Mouse (Mus musculus) kidney, postnatal 0 days (tissue): ENCODE results near the gene Sec14l4. TPM values are rescaled to one million over a fixed set of nuclear protein-coding genes. Genes with fewer than 3 reads are reported as not detected.

Experiments used
- ATAC-seq: fragments of 200-750 bp; cut with Nextera tagmentation; replicated peaks from 2 replicates; pipeline ENCODE4 v1.8.0; 2017; ENCODE audit warnings: low read depth, moderate number of reproducible peaks, moderate TSS enrichment, moderate library complexity; ENCODE audit not compliant: low FRiP score
- DNase-seq: peaks from one replicate; pipeline ENCODE4 v3.0.0-alpha.2; 2016; ENCODE audit warnings: low spot score
- H3K27ac ChIP-seq: fragments of 300-500 bp; sonication (generic); 2 replicates; pipeline ENCODE4 v1.5.1; 2014; ENCODE audit warnings: mild to moderate bottlenecking
- H3K27me3 ChIP-seq: fragments of 300-500 bp; sonication (generic); 2 replicates; pipeline ENCODE4 v1.6.1; 2014; ENCODE audit warnings: low read length, mixed read lengths; ENCODE audit not compliant: insufficient read depth
- H3K36me3 ChIP-seq: fragments of 300-500 bp; sonication (generic); 2 replicates; pipeline ENCODE4 v1.6.1; 2014; ENCODE audit warnings: low read length, mixed read lengths; ENCODE audit not compliant: insufficient read depth
- H3K4me1 ChIP-seq: fragments of 300-500 bp; sonication (generic); replicated peaks from 2 replicates; pipeline ENCODE4 v1.6.1; 2014; ENCODE audit warnings: antibody characterized with exemption, low read length, mixed read lengths; ENCODE audit not compliant: insufficient read depth
- H3K4me2 ChIP-seq: fragments of 300-500 bp; sonication (generic); 2 replicates; pipeline ENCODE4 v1.6.1; 2014; ENCODE audit warnings: mild to moderate bottlenecking, low read length, moderate library complexity, mixed read lengths
- H3K4me3 ChIP-seq: fragments of 300-500 bp; sonication (generic); replicated peaks from 2 replicates; pipeline ENCODE4 v1.5.1; 2014; ENCODE audit warnings: low read depth, low read length
- H3K9ac ChIP-seq: fragments of 300-500 bp; sonication (generic); 2 replicates; pipeline ENCODE4 v1.6.1; 2014; ENCODE audit warnings: low read depth, low read length
- H3K9me3 ChIP-seq: fragments of 300-500 bp; sonication (generic); replicated peaks from 2 replicates; pipeline ENCODE4 v1.6.1; 2016; ENCODE audit warnings: low read length, inconsistent platforms, mixed read lengths
- CTCF ChIP-seq: IDR thresholded peaks from 2 replicates; pipeline ENCODE4 v1.5.1; 2016; ENCODE audit warnings: antibody characterized with exemption, low read depth, mild to moderate bottlenecking, moderate library complexity
- WGBS: fragments of 180-500 bp; shearing (Covaris S2); extraction: QIAGEN DNeasy Blood & Tissue Kit; methylation state at CpG from one replicate; pipeline ENCODE4 v1.1.7; 2014; 5-methylcytosine and 5-hydroxymethylcytosine counted together
- polyA plus RNA-seq: library from polyadenylated mRNA; unstranded; fragments of >200 nt; fragmentation: Nextera tagmentation; extraction: Ambion mirVana; gene quantifications from 2 replicates; pipeline ENCODE4 v1.2.1, GENCODE M21; 2015

The Sec14l4 gene
- polyA plus RNA-seq, 1 experiment from 2014 or later: not detected

GRCm38 (mm10) chr11:4095171-4096053, 64.2 kb downstream of the Sec14l4 start, which contains the start of gene Mtfp1:
Gene Mtfp1, minus strand, starts transcription at chr11:4095445.
- no peaks in the 10 kb centered on the region for H3K36me3 ChIP-seq
- peak within 1 kb of the TSS; percentile 46 for H3K4me3 ChIP-seq
- peak within 1 kb of the TSS; percentile 63 for H3K9ac ChIP-seq
- TF ChIP-seq CTCF: no peak
- peak within 1 kb of the TSS; percentile 81 for H3K27ac ChIP-seq
- peak; percentile 84 for DNase-seq
- 0 out of 2 replicates have a peak, but pooled peaks have one; percentile 7 for ATAC-seq
- H3K4me2 ChIP-seq: peak within 1 kb of the TSS; percentile 80
- no peaks in the 10 kb centered on the region for H3K27me3 ChIP-seq
- WGBS: 5% methylated on average over 34 of the region's 34 CpGs
- H3K9me3 ChIP-seq: no peaks in the 10 kb centered on the region
- peaks cover 13% of the 10 kb centered on the region; the same call in 1 of the 2 replicates for H3K4me1 ChIP-seq

- H3K9ac ChIP-seq: peak overlapping the region; percentile 65
- ATAC-seq (peak; percentile 95), DNase-seq (peak; percentile 99)
- peaks cover 13% of the 10 kb centered on the region; the same call in 1 of the 2 replicates for H3K4me1 ChIP-seq
- H3K36me3 ChIP-seq: no peaks in the 10 kb centered on the region
- no peaks in the 10 kb centered on the region for H3K9me3 ChIP-seq
- H3K27ac ChIP-seq: peak overlapping the region; percentile 87
- H3K4me2 ChIP-seq: peak overlapping the region; percentile 80
- no peak for TF ChIP-seq CTCF
- H3K27me3 ChIP-seq: no peaks in the 10 kb centered on the region
- H3K4me3 ChIP-seq: peak overlapping the region; percentile 36
- WGBS: 3% methylated on average over 45 of the region's 45 CpGs
These were observed 65.1 kb downstream of the Sec14l4 start for GRCm38 (mm10) chr11:4096054-4096984.

- Histone ChIP-seq H3K27me3 (no peaks in the 10 kb centered on the region), H3K9me3 (no peaks in the 10 kb centered on the region), H3K9ac (peak overlapping the region; percentile 65), H3K4me2 (peak overlapping the region; percentile 80), H3K36me3 (no peaks in the 10 kb centered on the region), H3K27ac (peak overlapping the region; percentile 87), H3K4me3 (peak overlapping the region; percentile 36), H3K4me1 (peaks cover 13% of the 10 kb centered on the region; the same call in 1 of the 2 replicates)
- DNase-seq (no peak), ATAC-seq (peak; percentile 14; the same call in 1 of the 2 replicates)
- WGBS: 32% methylated on average over 10 of the region's 10 CpGs
- no peak for TF ChIP-seq CTCF
These were observed 65.9 kb downstream of the Sec14l4 start for GRCm38 (mm10) chr11:4097091-4097621.

Other genes starting within 250 kb of the Sec14l4 start
- 1.3 and 1.9 TPM in 2 replicates for gene Osbp2, start 167.6 kb upstream of the Sec14l4 start, polyA plus RNA-seq
- gene 4921536K21Rik, start 136.4 kb upstream of the Sec14l4 start, polyA plus RNA-seq: 0.42 and 0.45 TPM in 2 replicates
- gene Dusp18, start 136.2 kb upstream of the Sec14l4 start, polyA plus RNA-seq: 10.1 and 10.7 TPM in 2 replicates
- gene Slc35e4, start 116.8 kb upstream of the Sec14l4 start, polyA plus RNA-seq: 6.6 and 6.9 TPM in 2 replicates
- gene Tcn2, start 99.3 kb upstream of the Sec14l4 start, polyA plus RNA-seq: 233 and 274 TPM in 2 replicates
- 55.0 and 61.7 TPM in 2 replicates for gene Pes1, start 67.5 kb upstream of the Sec14l4 start, polyA plus RNA-seq
- gene 4930556J24Rik, start 54.7 kb upstream of the Sec14l4 start, polyA plus RNA-seq: 0.61 and 1.2 TPM in 2 replicates
- 26.2 and 30.3 TPM in 2 replicates for gene Gal3st1, start 47.8 kb upstream of the Sec14l4 start, polyA plus RNA-seq
- not detected in 2 replicates for gene Sec14l3, start 33.4 kb downstream of the Sec14l4 start, polyA plus RNA-seq
- gene Mtfp1, start 64.0 kb downstream of the Sec14l4 start, polyA plus RNA-seq: 18.6 and 19.9 TPM in 2 replicates
- 1.3 and 1.4 TPM in 2 replicates for gene Sec14l2, start 92.0 kb downstream of the Sec14l4 start, polyA plus RNA-seq
- 29.8 and 30.9 TPM in 2 replicates for gene Rnf215, start 103.7 kb downstream of the Sec14l4 start, polyA plus RNA-seq
- 5.9 and 6.0 TPM in 2 replicates for gene Ccdc157, start 128.8 kb downstream of the Sec14l4 start, polyA plus RNA-seq
- 31.2 and 31.3 TPM in 2 replicates for gene Sf3a1, start 128.9 kb downstream of the Sec14l4 start, polyA plus RNA-seq
- gene Tbc1d10a, start 155.3 kb downstream of the Sec14l4 start, polyA plus RNA-seq: 40.6 and 41.1 TPM in 2 replicates
- 6.5 and 6.7 TPM in 2 replicates for gene Castor1, start 186.8 kb downstream of the Sec14l4 start, polyA plus RNA-seq
- gene Osm, start 205.0 kb downstream of the Sec14l4 start, polyA plus RNA-seq: 0.09 and 0.11 TPM in 2 replicates
- gene Lif, start 226.1 kb downstream of the Sec14l4 start, polyA plus RNA-seq: 0.11 and 0.24 TPM in 2 replicates